Mouse (Mus musculus): Measurements from ENCODE around the gene Vdr. TPM values are rescaled to one million over a fixed set of nuclear protein-coding genes. Genes with fewer than 3 reads are reported as not detected.

The Vdr gene
- total RNA-seq (2023; ENCODE audit: inconsistent age) = 0.48 to 0.96 TPM (median 0.72 TPM) in 4 replicates

DNA sequence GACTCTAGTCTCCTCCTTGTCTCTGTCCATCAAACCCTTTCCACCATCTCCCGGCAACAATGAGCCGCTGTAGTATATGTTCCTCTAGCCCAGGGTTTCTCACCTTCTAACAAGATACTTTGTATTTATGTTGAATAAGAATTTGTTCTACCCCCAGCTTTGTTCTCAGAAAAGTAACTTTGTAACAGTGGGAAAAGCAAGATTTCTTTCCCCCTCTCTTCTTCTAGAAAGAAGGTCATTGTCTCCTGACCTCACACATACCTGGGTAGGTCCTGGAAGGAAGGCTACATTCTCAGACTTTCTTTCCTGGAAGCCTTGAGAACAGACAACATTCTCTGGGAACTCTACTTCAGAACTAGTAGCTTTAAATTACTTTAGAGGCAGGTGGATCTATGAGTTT is at the start of gene Vdr:
Gene Vdr (minus strand): TSS at position 101 of the 400 bp plus-strand sequence.

DNA sequence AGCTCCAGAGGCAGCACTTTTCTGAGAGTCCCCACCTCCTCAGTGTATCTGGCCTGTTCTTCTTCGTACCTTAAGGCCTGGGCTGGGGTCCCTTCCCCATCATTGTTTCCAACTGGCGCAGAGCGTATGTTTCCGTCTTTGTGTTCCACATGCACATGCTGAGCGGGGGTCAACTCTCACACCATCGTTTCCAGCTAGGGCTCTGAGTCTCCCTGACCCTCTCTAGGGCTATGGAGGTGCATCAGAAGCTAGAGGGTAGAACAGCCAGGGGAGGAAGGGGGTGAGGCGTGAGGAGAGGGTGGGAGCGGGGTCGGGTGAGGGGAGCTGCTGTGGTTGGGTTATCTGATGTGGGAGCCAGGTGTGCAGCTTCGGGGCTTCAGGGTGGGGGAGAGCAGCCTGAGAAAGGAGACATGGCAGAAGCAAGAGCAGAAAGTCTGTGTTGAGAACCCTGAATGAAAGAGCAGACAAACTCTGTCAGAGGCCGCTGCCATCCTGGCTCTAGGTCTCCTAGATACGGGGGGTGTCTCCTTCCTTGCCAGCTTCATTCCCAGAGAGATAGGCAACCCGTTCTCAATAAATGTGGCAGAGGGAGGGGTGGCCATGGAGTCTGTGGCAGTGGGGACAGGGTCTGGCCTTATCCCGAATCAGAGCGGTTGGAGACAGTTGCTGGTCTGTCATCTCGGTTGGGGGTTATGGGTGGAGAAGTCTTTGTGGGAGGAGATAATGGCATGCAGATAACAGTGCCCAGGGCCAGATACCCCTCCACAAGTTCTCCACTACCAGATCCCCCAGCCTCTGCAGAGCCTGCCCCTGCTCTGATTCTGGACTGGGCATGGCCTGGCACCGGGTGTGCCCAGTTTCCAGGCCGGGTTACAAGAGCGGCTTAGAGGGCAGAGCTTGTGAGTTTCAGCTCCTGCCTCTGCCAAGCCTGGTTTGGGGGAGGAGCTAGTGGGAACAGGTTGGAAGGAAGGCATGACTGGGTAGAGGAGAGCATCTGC is 66.1 kb downstream of the Vdr start, which contains the start of gene Hdac7:
Gene Hdac7 (minus strand): TSS at position 466 of the 998 bp plus-strand sequence.

Other genes starting within 250 kb of the Vdr start
- 14.6 to 19.1 TPM (median 16.5 TPM) in 4 replicates for gene Rpap3, start 204.8 kb downstream of the Vdr start, total RNA-seq (2023; ENCODE audit: inconsistent age)
- gene Endou, start 179.3 kb downstream of the Vdr start, total RNA-seq (2023; ENCODE audit: inconsistent age) = 5.3 to 6.8 TPM (median 6.7 TPM) in 4 replicates
- gene Rapgef3, start 142.7 kb downstream of the Vdr start, total RNA-seq (2023; ENCODE audit: inconsistent age) = 2.9 to 8.3 TPM (median 7.4 TPM) in 4 replicates
- 20.5 to 24.5 TPM (median 21.4 TPM) in 4 replicates for gene Slc48a1, start 132.1 kb downstream of the Vdr start, total RNA-seq (2023; ENCODE audit: inconsistent age)
- 128 to 144 TPM (median 132 TPM) in 4 replicates for gene Hdac7, start 66.1 kb downstream of the Vdr start, total RNA-seq (2023; ENCODE audit: inconsistent age)
- 14.7 to 23.0 TPM (median 20.4 TPM) in 4 replicates for gene Tmem106c, start 53.6 kb upstream of the Vdr start, total RNA-seq (2023; ENCODE audit: inconsistent age)
- 0.39 to 0.48 TPM in 2 of 4 replicates, not detected in the others for gene Col2a1, start 94.1 kb upstream of the Vdr start, total RNA-seq (2023; ENCODE audit: inconsistent age)
- 4.6 to 8.1 TPM (median 5.5 TPM) in 4 replicates for gene Pfkm, start 182.0 kb upstream of the Vdr start, total RNA-seq (2023; ENCODE audit: inconsistent age)
- 60.4 to 67.2 TPM (median 62.3 TPM) in 4 replicates for gene Senp1, start 183.1 kb upstream of the Vdr start, total RNA-seq (2023; ENCODE audit: inconsistent age)